Mouse (Mus musculus): ENCODE measurements around the gene Mast3.

The Mast3 gene

DNA sequence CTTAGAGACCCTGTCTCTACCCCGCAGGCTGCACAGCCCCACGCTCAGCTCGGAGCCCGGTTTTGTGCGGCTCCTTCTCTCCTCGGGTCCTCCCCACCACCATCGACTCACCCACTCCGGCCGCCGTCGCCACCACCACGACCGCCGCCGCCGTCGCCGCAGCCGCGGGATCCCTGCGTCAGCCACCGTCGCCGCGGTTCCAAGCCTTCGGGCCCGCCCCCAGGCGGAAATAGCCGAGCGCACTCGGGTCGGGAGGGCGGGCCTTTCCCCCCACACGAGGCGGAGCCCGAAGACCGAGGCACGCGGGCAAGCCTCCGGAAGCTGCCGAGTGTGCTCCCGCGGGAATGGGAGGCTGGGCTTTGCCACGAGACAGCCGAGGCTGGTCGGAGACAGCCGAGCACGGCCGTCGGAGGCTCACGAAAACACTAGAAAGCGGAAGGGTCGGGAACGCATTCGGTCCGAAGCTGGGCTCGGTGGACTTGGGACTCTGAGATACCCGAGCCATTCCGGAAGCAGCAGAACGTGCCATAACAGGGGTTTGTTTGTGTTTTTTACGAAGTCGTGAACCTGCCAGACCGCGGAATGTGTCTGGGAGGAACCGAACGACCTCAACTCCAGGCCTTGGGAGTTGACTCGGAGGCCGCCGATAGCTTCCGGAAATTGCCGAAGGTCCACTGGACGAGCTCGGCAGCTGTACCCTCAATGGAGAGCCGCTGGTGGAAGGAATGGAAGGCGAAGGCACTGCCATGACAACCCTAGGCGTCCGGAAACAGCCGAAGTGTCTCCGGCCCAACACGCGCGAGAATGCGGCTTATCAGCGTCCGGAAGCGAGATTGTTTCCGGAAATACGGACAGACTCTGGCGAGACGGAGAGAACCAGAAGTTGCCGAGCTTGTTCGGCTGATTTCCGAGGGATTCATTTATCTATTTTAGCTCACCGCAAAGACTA lies 28.1 kb downstream of the Mast3 start, which contains the start of gene Pik3r2:
Gene Pik3r2, minus strand, starts transcription at position 218 of the 949 bp plus-strand sequence.
- DNase-seq (ENCODE audit: low spot score in 2 of 2), result peak; percentile 97 to 99

DNA sequence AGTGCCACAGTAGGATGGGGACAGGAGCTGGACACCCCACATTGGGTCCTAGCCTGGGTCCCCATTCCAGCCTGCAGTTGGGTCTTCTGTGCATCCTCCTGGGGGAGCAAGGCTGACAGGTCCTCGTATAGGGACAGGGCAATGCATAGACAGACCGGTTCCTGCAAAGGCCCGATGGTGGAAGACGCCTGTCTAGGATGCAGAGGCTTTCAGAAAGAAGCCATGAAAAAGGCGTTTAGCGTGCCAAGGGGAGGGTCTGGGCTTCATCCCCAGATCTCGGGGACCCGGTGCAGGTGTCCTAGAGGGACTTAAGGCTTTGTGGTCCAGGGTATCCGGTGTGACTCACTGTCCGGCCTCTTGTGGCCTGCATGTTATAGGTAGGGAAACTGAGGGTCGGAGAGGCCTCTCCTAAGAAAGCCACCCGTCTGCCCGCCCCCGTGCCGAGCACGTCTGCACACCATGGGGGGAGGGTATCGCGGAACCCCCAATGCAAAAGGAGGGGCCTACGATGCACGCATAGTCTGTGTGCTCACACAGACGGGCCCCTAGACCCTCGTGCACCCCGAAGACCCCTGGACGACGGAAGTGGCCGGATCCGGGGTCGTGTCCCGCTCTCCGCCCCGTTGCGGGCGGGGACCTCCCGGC lies 28.9 kb downstream of the Mast3 start:
- peak in 1 of 2 experiments; percentile 65 for DNase-seq (ENCODE audit: low spot score in 2 of 2)

DNA sequence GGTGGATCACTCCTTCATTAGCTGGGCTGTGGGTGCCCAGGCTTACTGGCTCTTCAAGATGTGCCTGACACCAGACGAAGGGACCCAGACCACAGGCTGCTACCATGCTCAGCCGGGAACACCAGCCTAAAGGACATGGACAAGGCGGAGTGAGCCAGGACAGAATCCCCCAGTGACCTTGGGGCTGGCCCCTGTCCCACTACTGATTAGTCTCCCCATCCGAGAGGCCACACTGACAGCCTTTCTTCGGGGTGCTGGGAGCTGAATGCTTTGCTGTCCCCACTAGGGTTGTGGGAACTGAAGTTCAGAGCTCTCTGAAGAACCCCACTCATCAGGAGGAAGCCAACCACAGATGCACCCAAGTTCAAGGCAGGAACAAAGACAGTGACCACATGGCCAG lies 29.6 kb downstream of the Mast3 start:
- DNase-seq (ENCODE audit: low spot score in 2 of 2), result no peak

DNA sequence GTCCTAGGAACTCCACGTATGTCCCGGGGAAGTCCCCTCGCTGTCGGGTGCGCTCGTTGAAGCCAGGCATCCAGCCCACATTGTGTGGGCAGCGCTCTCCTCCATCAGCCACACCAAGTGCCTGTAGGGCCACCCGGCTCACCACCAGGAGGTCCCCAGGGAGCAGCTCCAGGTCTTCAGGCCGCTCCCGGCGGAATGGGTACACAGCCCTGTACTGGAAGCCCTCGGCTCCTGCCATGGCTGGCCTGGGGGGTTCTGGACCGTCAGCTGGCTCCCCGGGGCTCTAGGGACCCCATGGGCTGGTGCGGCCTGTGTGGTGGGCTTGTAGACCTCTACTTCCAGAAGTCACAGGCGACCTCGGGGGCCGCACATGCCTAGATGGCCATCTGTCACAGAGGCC lies 30.1 kb downstream of the Mast3 start:
- DNase-seq (ENCODE audit: low spot score in 2 of 2), result no peak

DNA sequence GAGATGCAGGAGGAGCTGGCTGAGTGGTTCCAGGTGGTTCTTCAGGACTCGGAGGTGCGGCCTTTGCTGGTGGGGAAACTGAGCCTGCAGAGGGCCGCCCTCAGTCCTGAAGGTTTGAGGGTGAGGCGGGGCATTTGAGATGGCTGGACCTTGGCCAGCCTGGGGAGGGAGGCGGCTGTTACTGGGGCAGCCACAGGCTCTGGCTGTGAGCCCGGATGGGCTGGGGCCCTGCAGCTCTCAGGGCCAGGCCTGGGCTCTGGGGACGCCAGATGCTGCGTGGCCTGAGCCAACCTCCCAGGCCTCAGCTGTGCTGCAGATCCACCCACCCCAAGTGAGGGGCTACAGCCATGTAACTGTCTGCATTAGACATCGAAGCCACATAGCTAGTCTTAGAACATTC lies 31.0 kb downstream of the Mast3 start:
- peak; percentile 70 to 73 for DNase-seq (ENCODE audit: low spot score in 2 of 2)

DNA sequence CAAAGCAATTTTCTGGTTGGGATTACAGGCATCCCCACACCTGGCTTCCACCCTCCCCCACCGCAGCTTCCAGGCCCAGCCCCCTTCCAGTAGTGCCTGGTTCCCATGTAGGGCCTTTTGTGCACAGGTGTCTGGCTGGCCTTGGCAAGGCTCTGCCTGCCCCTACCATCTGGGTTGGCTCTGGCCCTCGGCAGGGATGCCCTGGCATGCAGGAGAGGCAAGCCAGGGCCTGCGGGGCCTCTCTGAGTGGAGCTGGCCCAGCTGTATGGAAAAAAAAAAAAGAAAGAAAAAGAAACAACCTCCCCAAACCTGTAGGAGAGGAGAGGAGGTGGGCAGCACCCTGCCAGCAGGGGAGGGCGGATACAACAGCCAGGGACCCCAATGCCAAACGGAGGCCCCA lies 31.4 kb downstream of the Mast3 start:
- DNase-seq (ENCODE audit: low spot score in 2 of 2), result no peak

DNA sequence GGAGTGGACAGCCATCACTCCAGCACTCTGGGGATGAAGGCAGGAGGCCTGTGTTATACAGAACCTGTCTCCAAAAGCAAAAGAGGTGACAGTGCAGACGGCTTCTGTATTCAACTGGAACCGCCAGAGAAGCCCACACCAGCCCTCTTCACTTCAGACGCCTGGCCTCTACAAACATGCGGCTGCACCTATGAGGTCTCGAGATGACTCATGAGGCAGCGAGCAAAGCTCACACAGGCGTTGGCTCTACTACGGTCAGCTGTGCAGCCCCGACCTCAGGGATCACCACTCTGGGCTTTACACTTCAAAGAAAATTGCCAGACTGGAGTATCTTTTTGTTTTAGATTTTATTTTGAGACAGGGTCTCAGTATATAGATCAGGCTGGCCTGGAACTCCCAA lies 32.0 kb downstream of the Mast3 start:
- DNase-seq (ENCODE audit: low spot score in 2 of 2), result no peak

DNA sequence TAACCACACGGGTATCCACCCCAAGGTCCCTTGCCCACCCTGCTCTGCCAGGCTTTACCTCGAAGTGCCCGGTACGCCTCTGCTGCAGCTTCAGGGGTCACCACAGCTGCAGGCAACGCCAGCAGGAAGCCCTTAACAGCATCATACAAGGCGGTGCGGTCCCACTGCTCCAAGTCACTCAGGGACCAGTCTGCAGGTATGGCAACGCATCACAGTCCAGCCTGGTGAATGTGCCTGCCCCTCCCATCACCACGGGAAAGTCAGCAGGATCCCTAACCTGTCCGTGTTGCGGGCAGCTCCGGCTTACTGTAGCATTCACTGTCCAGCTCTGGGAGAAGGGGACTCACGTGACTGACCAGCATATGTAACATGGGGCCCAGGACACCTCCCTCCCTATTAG lies 32.8 kb downstream of the Mast3 start:
- DNase-seq (ENCODE audit: low spot score in 2 of 2), result no peak

DNA sequence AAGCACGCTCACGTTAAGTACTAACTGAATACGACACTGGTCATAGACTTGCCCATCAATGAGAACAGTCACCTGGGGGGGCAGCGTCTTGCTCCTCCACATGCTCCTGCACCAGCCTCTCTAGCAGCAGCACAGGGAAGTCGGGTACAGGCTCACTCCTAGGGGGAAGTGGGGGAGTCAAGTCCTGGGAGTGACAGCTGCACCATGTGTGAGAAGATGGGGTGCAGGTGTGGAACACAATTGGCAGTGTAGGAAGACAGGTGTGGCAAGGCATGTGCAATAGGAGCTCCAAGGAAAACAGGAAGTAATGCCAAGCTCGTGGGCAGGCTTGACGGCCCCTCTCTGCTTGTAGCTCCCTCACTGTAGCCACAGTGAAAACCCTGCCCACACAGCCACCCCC lies 33.6 kb downstream of the Mast3 start:
- DNase-seq (ENCODE audit: low spot score in 2 of 2), result no peak

DNA sequence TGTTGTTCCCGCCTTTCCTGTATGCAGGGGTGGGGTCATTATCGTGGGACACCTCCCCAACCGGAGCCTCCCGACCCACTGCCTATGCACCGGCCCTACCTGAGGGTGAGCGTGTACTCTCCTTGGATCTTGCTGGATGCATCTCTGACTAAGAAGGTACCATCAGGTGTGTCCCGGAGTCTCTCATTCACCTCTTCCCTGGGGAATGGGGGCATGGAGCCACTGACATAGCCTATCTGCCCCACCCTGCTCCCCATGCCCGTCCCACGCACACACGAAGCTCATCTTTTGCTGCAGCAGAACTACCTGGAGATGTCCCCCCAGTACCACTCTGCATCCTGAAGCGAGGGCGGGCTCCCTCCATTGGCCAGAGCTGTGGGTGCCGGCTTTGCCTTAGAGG lies 34.1 kb downstream of the Mast3 start:
- DNase-seq (ENCODE audit: low spot score in 2 of 2), result no peak

DNA sequence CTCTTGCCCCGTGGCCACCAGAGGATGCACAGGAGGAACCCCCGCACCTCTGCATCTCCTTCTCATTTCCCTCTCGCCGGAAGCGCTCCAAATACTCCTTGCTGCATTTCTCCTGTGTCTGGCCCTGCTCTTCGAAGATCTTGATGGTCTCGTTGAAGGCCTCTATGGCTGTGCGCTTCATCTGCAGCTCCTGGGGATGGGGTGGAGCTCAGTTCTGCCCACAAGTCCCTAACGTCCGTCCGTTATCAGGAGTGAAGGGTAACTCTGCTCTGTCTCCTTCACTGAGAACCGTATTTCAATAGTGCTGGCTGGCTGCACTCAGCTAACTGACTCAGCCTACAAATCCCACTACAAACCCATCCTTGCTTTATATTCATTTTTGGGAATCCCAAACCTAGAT lies 35.0 kb downstream of the Mast3 start:
- no peak for DNase-seq (ENCODE audit: low spot score in 2 of 2)

DNA sequence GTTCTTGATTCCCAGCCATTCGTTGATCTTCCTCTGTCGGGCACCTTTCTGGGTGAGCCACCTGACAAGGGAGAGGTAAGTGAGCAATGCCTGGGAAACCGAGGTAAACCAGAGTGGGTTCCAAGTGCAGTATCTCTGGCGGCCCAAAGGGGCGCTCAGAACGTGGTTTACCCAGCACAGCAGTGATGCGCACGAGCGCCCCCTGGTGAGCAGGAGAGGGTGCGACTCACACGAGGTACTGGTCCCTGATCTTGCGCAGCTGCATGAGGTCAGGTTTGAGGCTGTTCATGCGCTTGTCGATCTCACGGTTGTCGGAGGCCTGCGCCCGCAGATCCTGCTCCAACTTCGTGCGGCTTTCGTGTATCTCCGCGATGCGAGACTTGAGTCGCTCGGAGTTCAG lies 35.5 kb downstream of the Mast3 start:
- DNase-seq (ENCODE audit: low spot score in 2 of 2), result peak; percentile 89 to 94

DNA sequence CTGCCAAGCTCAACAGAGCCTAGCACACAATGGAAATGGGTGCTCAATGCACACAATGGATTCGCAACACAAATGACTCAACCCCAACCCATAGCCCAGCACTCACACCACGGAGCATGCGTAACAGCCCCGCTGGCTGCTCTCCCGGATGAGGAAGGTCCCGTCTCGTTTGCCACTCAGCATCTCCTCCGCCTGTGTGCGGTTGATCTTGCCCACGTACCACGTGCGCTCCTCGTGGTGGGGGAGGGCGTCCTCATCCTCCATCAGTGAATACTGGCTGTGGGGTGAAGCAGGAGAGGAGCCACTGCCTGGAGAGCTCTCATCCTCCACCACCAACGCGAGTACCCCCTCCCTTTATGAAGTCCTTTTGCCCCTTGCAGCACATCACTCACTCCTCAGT lies 35.9 kb downstream of the Mast3 start:
- no peak for DNase-seq (ENCODE audit: low spot score in 2 of 2)

DNA sequence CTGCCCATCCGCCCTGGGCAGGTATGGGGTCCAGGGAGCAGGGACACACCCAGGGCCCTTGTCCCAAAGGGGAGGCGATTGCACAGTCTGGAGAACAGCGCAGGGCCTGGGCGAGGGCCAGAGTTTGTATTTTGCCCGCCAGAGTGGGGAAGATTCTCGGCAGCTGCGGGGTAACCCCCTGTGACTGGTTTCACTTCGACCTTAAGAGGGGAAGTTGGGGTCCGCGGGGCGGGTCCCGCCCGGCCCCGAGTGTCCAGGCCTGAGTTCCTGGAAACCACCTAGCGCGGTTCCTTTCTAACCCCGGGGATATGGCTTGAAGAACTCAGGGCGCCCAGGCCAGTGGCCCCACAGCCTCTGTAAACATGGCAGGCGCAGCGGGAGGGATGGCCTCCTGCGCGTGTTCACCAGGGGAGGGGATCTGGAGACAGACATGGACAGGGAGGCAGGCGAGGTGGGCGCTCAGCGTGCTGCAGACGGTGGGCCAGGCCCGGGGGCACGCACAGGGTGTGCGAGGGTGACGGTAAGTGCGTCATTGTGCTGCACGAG lies 36.5 kb downstream of the Mast3 start:
- no peak for DNase-seq (ENCODE audit: low spot score in 2 of 2)

DNA sequence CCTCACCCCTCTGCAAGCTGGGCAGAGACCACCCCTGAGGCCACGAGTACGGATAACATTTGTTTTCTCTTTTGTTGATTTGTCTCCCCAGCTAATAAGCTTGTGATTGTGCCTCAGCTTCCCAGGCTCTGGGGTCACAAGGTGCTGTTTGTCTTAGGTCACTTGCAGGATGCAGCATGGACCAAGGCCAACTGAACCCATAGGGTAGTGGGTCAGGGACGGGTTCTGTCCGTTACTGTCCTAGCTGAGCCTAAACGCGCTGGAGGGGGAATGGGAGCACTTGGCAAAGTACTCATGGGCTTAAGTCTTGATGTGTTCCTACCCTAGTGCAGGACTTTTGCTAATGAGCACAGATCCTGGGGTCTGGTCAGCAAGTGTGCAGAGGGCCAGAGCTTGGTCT lies 37.4 kb downstream of the Mast3 start:
- no peak for DNase-seq (ENCODE audit: low spot score in 2 of 2)

DNA sequence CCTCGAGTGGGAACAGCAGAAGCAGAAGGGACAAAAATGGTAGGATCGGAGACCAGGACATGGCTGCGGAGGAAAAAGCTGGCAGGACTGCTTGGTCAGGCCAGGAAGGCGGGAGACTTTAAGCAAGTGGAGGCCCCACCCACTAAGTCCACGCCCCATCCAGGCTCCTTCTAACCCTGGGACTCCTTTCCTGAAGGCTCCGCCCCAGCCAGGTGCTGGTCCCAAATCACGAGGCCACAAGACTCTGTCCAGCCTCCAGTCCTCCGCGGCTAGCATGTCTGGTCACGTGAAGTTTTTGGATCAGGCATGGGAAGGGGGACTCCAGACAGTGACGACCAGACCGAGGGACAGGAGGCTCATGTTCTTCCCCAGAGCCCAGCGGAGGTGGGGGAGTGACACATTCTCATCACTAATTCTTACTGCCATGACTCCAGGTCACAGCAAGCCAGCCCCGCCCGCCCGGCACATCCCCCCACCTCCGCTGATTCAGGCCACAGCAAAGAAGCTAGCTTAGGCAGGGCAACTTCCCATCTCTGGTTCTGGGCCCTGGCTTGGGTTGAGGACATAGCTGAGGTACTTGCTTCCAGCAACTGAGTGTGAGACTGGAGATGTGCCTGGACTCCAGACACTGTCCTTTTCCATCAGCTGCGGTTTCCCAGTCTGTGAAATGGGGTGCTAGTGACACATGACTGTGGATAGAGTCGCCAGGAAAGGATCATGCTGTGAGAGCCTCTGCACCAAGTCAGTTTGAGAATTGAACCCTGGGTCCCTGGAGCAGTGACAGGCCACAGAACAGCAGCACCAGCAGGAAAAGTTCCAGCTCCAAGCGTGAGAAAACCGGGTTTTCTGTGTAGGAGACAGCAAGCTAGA lies 38.0 kb downstream of the Mast3 start:
- DNase-seq (ENCODE audit: low spot score in 2 of 2), result no peak

DNA sequence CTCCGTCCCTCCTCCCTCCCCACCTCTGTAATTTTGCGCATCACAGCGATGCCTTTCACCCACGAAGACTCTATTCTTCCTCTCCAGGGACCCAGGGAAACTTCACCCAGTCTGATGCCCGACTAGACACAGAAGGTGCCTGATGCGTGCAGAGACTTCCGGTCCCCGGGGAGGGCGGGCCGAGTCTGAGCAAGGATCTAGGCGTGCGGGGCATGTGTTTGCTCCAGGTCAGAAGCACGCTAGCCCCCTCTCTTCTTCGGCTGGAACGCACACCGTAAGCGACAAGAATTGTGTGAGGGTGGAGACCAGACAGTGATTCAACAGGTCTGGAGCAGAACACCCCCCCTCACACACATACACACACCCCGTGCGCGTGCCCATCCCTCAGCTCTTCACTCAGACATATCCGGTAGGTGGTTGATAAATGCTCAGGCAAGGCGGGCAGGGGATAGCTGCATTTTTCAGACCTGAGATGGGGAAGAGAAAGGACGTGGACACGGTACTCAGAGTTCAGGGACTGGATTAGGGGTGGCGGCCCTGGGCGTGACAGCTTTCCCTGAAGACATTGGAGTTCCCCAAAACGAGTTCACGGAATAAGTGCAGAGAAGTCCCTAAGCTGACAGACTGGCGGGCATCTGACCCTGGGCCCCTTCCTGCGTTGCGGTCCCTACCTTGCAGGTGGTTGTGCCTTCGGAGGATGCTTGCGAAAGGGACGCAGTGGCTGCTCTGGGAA lies 38.9 kb downstream of the Mast3 start:
- no peak for DNase-seq (ENCODE audit: low spot score in 2 of 2)

DNA sequence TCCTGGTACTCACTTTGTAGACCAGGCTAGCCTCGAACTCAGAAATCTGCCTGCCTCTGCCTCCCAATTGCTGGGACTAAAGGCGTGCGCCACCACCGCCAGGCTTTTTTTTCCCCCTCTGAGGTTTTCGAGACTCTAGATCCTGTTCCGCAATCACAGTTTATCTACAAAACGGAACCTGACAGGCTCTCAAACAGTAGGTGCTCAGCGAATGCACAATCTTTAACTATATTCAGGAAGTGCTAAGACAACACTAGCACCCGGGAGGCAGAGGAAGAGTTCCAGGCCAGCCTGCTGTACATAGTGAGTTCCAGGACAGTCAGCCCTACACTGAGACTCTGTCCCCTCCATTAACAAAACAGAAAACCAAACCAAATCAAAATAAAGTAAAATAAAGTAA lies 39.5 kb downstream of the Mast3 start:
- DNase-seq (ENCODE audit: low spot score in 2 of 2), result no peak

DNA sequence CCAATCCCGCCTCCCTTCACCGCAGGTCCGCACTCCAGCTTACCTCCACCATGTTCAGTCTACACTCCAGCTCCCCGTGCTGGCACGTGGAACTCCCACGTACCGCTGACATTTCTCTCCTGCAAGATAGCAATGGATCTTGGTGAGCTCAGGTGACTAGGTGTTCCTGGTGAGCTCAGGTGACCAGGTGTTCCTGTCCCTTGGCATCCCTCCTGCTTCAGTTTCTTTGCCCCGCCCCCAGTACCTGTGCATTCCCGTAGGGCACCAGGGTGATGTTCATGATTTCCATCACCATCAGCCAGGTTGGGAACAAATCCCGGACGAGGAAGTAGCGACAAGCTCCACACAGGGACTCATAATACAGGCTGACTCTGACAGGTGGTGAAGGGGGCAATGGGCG lies 40.2 kb downstream of the Mast3 start:
- no peak for DNase-seq (ENCODE audit: low spot score in 2 of 2)

DNA sequence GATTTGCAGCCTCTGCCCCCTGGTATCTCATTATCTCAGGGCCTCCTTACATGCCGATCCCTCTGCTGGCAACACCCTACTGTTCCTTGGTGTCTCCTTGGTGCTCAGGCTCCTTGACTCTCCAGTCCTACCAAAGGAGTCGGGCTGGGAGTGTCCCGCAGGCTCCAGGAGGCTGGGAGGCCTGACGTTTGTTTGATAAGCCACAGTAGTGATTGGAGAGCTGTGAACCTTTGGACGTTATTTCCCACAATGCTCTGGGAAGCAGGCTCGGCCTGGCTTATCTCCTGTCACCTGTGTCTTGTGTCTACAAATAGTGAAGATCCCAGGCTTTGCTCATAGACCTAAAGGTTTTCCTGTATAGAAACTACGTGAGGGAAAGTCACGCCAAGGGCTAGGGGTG lies 40.8 kb downstream of the Mast3 start:
- DNase-seq (ENCODE audit: low spot score in 2 of 2), result no peak

DNA sequence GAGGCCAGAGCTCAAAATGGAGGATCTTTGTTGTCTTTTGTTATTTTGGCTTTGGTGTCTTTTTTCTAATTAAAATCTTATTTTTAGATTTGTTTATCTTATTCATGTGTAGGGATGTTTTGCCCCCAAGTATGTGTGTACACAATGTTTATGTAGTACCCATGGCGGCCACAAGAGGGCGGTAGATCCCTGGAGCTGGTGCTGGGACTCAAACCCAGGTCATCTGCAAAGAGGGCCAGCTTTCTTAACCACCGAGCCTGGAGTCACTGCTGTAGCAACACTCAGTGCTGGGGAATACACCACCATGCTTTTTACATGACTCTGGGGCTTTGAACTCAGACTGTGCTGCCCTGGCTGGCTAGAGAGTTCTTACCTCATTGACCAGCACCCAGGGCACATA lies 41.5 kb downstream of the Mast3 start:
- DNase-seq (ENCODE audit: low spot score in 2 of 2), result no peak

All from frontal cortex, postnatal 10 days (tissue).